Mouse (Mus musculus) brain, embryonic 14.5 days (tissue): Measurements from ENCODE around the gene Ube3b. TPM values are rescaled to one million over a fixed set of nuclear protein-coding genes. Genes with fewer than 3 reads are reported as not detected.

Experiments used
- DNase-seq: peaks from one replicate; pipeline ENCODE4 v3.0.0-alpha.2; 2011; ENCODE audit warnings: low read depth
- CTCF ChIP-seq: fragments of 200-500 bp; IDR thresholded peaks from 2 replicates; pipeline ENCODE4 v1.5.1; 2012; ENCODE audit warnings: inconsistent platforms, mild to moderate bottlenecking, moderate library complexity, borderline replicate concordance; ENCODE audit not compliant: insufficient read depth, insufficient read length; ENCODE audit errors: extremely low read depth
- POLR2A ChIP-seq: fragments of 200-500 bp; IDR thresholded peaks from 2 replicates; pipeline ENCODE4 v1.6.1; 2012; ENCODE audit warnings: mild to moderate bottlenecking, inconsistent platforms, borderline replicate concordance; ENCODE audit not compliant: poor library complexity, insufficient read depth, insufficient read length, severe bottlenecking; ENCODE audit errors: extremely low read depth
- polyA plus RNA-seq: library from polyadenylated mRNA; depleted of rRNA; stranded (reverse); fragments of >200 nt; gene quantifications from 2 replicates; pipeline ENCODE4 v1.2.3, GENCODE M21; 2012; rRNA removed

The Ube3b gene
- 63.1 and 66.4 TPM in 2 replicates for polyA plus RNA-seq

GRCm38 (mm10) chr5:114380209-114381012 is at the start of gene Ube3b, which contains the start of gene Kctd10:
Gene Ube3b (plus strand): TSS chr5:114380607.
Gene Kctd10 (minus strand): TSS chr5:114380508.
- TF ChIP-seq POLR2A (peak; percentile 97), CTCF (no peak)
- DNase-seq, result peak; percentile 97

DNA sequence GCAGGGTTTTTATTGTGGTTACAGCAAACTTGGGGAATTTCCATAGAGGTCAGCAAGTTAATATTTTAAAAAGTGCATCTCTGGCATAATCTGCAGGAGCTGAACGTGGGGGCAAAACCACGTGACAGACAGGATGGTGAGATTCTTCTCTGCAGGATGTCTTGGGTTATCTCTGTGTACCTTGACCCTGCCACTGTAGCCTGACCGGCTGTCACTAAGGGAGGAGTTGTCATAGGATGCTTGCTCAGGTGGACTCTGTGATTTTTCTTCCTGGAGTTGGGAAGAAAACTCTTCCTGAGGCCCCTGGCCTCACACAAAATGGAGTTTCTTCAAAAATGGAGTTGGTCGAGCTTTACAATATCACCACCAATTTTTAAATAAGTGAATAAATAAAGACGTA is 37.4 kb upstream of the Ube3b start:
- DNase-seq, result no peak
- TF ChIP-seq POLR2A (no peak), CTCF (no peak)

DNA sequence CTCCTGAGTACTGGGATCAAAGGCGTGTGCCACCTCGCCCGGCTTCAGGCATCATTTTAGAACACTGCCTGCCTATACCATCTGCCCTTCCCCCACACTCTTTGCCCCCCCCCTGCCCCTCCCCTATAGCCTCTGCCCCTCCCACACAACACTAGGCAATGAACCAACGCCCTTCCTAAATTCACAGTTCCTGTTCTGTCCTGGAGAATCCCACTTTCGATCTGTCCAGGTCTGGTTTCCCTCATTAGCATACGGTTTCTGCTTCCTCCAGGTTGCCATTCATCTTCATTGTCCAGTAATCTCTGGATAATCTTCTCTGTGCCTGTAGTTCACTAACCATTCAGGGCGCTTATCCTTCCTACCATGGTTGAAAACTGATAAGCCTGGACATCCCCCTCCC is 36.8 kb upstream of the Ube3b start:
- DNase-seq, result no peak

GRCm38 (mm10) chr5:114345538-114345937 is 34.9 kb upstream of the Ube3b start:
- no peak for TF ChIP-seq POLR2A
- no peak for TF ChIP-seq CTCF
- no peak for DNase-seq

More for the DNA sequence above, 36.8 kb upstream of the Ube3b start:
- TF ChIP-seq POLR2A (no peak), CTCF (no peak)

GRCm38 (mm10) chr5:114347005-114347404 is 33.4 kb upstream of the Ube3b start:
- TF ChIP-seq CTCF, result no peak
- no peak for TF ChIP-seq POLR2A
- DNase-seq, result no peak

DNA sequence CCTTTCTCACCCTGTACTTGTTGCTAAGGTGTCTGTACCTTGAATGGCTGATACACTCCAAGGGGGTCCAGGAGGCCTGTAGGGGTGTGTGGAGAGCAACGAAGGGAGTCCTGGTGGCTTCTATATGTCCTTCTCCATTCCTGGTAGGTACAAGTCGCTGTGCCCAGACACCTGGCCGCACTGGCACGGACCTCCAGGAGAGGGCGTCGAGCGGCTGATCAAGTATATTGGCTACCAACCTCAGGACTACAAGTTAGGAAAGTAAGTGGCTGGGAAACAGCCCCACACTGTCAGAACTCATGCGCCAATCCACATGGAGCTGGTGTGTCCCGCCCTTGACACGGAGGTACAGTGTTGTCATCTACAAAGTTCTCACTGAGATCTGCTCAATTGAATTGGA is 28.9 kb upstream of the Ube3b start:
- TF ChIP-seq CTCF (0 out of 2 replicates have a peak, but pooled peaks have one; percentile 13), POLR2A (no peak)
- no peak for DNase-seq

DNA sequence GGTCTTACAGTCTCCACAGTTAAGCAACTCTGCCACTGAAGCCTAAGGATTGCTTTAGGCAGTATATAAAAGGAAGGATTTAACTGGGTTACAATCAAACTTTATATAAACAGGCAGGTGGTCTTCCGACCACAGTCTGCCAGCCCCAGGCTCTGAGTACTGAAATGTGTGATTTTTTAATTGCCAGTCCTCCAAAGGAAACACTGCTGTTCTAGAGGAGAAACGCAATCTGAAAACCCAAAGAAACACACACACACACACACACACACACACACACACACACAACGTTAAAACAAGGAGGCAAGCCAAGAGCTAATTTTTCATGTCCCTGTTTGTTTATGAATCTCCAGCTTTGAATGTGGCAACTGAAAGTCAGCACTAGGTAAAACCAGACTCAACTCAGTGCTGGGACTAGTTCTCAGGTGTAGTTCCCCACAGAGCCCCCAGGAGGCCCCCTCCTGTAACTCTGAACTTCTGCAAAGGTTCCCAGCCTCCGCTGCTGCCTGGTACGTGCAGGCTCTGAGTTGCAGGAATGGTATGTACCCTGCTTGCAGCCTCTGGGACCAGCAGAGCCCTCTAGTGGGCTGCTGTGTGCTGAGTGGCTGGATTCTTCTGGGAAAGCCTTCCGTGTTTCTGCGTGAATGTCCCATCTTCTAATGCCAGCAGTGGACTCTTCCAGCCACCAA is 24.0 kb upstream of the Ube3b start:
- DNase-seq, result peak; percentile 77
- TF ChIP-seq POLR2A (no peak), CTCF (peak; percentile 54)

- DNase-seq, result peak; percentile 50
- TF ChIP-seq POLR2A, result no peak
- no peak for TF ChIP-seq CTCF
Observed at GRCm38 (mm10) chr5:114356936-114357751, 23.3 kb upstream of the Ube3b start.

DNA sequence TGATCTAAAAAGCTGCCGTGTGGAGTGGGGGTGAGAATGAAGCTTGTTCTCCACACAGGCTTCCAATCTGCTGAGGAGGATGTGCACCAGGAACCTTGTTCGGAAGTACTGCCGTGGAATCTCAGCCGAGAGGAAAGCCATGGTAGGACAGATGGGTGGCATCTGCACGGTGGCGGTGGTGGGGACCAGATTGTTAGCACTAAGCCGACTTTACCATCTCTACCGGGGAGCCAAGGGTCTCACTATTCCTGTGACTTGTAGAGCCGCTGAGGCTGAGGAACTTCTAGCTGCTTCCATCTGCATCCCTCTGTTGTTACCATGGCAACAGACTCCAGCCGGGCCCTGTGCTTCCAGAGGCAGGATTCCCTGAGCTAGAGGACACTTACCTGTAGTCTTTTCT is 21.6 kb upstream of the Ube3b start:
- DNase-seq, result peak; percentile 75
- TF ChIP-seq POLR2A (no peak), CTCF (no peak)

GRCm38 (mm10) chr5:114359586-114359985 is 20.8 kb upstream of the Ube3b start:
- DNase-seq, result no peak
- TF ChIP-seq POLR2A, result no peak
- TF ChIP-seq CTCF, result no peak

GRCm38 (mm10) chr5:114360968-114361367 is 19.4 kb upstream of the Ube3b start:
- no peak for DNase-seq
- TF ChIP-seq POLR2A (no peak), CTCF (no peak)

DNA sequence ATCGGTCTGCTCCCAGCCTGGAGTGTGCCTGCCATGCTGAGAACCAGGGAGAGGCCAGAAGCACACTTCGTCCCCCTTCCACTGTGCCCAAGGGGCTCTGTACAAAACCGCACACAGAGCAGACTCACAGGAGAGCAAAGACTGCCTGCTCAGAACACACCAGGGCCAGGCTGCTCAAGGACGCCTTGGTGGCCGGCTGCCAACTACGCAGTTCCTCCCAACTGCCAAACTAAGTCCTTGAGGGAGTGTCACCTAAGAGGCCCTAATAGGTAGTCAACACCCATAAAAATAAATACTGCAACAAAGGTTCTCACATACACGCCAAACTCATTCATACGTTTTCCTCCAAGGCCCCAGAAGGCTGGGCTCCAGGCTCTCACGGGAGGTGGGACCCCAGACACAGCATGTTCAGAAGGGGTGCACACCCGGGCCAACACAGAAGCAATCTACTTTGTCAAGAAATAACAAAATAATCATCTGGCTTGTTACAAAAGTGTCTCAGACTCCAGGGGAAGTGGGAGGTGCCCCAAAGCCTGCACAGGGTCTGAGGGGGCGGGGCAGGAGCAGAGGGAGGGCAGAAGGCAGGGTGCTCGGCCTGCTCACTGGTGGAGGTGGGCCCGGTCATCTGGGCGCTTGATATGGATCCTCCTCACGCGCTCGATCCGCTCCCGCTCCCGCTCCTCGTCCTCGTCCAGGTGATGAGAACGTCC is 15.2 kb upstream of the Ube3b start:
- TF ChIP-seq CTCF (no peak), POLR2A (no peak)
- DNase-seq, result no peak
